Mouse (Mus musculus): ENCODE results near the gene Etfbkmt.

- TF ChIP-seq GATA1 (IDR thresholded peaks at IDR 0.05; ENCODE audit: low read length) (no peak), TAL1 (IDR thresholded peaks at IDR 0.05; ENCODE audit: low read length) (no peak)
Measured at GRCm38 (mm10) chr6:149107615-149108014, 32.0 kb upstream of the Etfbkmt start.
